27 mouse cellular contexts compared by ENCODE assay signal in genomic region chr3:61503178-61503577, GRCm38 (mm10).
"Had no signal": no experiment of that assay in that cellular context is flagged by ENCODE, and none has a peak within 500 bp of the region (broad histone marks: within the 10 kb centered on the region; RNA-seq: fewer than 3 reads in every experiment).

No protein-coding gene starts in this region.

- DNase-seq: cerebellum, adult 18-20 months; cerebellum, adult 2 months; cerebellum, adult 8-10 months; cerebellum, adult 9-10 months; cerebellum, adult 9-11 months; cerebellum, postnatal 10 days; cerebellum, postnatal 14 days; cerebellum, postnatal 25 days; cerebellum, postnatal 36 days; embryo, embryonic 11 days; gastrocnemius, adult 2 months; gastrocnemius, postnatal 10 days; gastrocnemius, postnatal 14 days; gastrocnemius, postnatal 25 days; gastrocnemius, postnatal 36 days; heart, adult 11 months; heart, adult 18-20 months; heart, adult 2 months had no signal

- H3K27ac ChIP-seq: embryonic facial prominence, embryonic 10.5 days; embryonic facial prominence, embryonic 12.5 days; embryonic facial prominence, embryonic 13.5 days; embryonic facial prominence, embryonic 15.5 days; forebrain, embryonic 10.5 days; forebrain, embryonic 13.5 days; gastrocnemius, adult 2 months; heart, adult 2 months; heart, embryonic 10.5 days had no signal

- H3K27me3 ChIP-seq: embryonic facial prominence, embryonic 12.5 days; embryonic facial prominence, embryonic 13.5 days; embryonic facial prominence, embryonic 15.5 days; forebrain, embryonic 13.5 days had no signal

- H3K4me2 ChIP-seq: embryonic facial prominence, embryonic 12.5 days; embryonic facial prominence, embryonic 13.5 days; embryonic facial prominence, embryonic 15.5 days; forebrain, embryonic 13.5 days; heart, embryonic 11.5 days had no signal

- H3K9ac ChIP-seq: embryonic facial prominence, embryonic 12.5 days; embryonic facial prominence, embryonic 13.5 days; embryonic facial prominence, embryonic 15.5 days; forebrain, embryonic 13.5 days had no signal

- H3K9me3 ChIP-seq: embryonic facial prominence, embryonic 10.5 days; embryonic facial prominence, embryonic 12.5 days; embryonic facial prominence, embryonic 13.5 days; embryonic facial prominence, embryonic 15.5 days; forebrain, embryonic 10.5 days; forebrain, embryonic 13.5 days; heart, embryonic 10.5 days had no signal

- H3K36me3 ChIP-seq: embryonic facial prominence, embryonic 10.5 days; embryonic facial prominence, embryonic 12.5 days; embryonic facial prominence, embryonic 13.5 days; embryonic facial prominence, embryonic 15.5 days; forebrain, embryonic 10.5 days; heart, embryonic 10.5 days had no signal

- ATAC-seq: forebrain, embryonic 13.5 days had no signal

- H3K4me3 ChIP-seq: embryonic facial prominence, embryonic 10.5 days; embryonic facial prominence, embryonic 12.5 days; embryonic facial prominence, embryonic 13.5 days; embryonic facial prominence, embryonic 15.5 days; erythroblast, embryonic 14.5 days; forebrain, embryonic 10.5 days; forebrain, embryonic 13.5 days; gastrocnemius, adult 2 months; heart, adult 2 months; heart, embryonic 10.5 days had no signal

- H3K4me1 ChIP-seq: embryonic facial prominence, embryonic 10.5 days; embryonic facial prominence, embryonic 12.5 days; embryonic facial prominence, embryonic 13.5 days; embryonic facial prominence, embryonic 15.5 days; forebrain, embryonic 10.5 days; forebrain, embryonic 13.5 days; heart, embryonic 10.5 days had no signal
